Mouse (Mus musculus): Measurements from ENCODE around the gene Fer. TPM values are rescaled to one million over a fixed set of nuclear protein-coding genes. Genes with fewer than 3 reads are reported as not detected.

Fer gene
- polyA plus RNA-seq, 1 experiment from 2014 or later = 34.0 TPM

GRCm38 (mm10) chr17:64050911-64051310 lies 188.0 kb downstream of the Fer start:
- peaks cover 5% of the 10 kb centered on the region; the same call in 1 of the 2 replicates for H3K4me1 ChIP-seq (replicated peaks)
- no peak overlapping the region for H3K9ac ChIP-seq
- no peak overlapping the region for H3K4me3 ChIP-seq
- no peak for ATAC-seq (ENCODE audit: low read depth)
- no peaks in the 10 kb centered on the region for H3K27me3 ChIP-seq
- H3K36me3 ChIP-seq = no peaks in the 10 kb centered on the region
- no peak overlapping the region for H3K27ac ChIP-seq (replicated peaks)
- H3K4me2 ChIP-seq = no peak overlapping the region
- H3K9me3 ChIP-seq = no peaks in the 10 kb centered on the region
- WGBS = 89% methylated on average over 5 of the region's 5 CpGs

GRCm38 (mm10) chr17:64053636-64054035 lies 190.8 kb downstream of the Fer start:
- H3K27me3 ChIP-seq = no peaks in the 10 kb centered on the region
- H3K4me1 ChIP-seq (replicated peaks) = no peaks in the 10 kb centered on the region
- WGBS = 81% methylated on average over 11 of the region's 11 CpGs
- H3K9ac ChIP-seq = no peak overlapping the region
- no peaks in the 10 kb centered on the region for H3K36me3 ChIP-seq
- ATAC-seq (ENCODE audit: low read depth) = no peak
- no peak overlapping the region for H3K27ac ChIP-seq (replicated peaks)
- no peak overlapping the region for H3K4me2 ChIP-seq
- no peak overlapping the region for H3K4me3 ChIP-seq
- H3K9me3 ChIP-seq = no peaks in the 10 kb centered on the region

- Histone ChIP-seq H3K27ac (replicated peaks) (no peak overlapping the region), H3K9me3 (no peaks in the 10 kb centered on the region), H3K4me1 (replicated peaks) (no peaks in the 10 kb centered on the region; the same call in 1 of the 2 replicates), H3K36me3 (no peaks in the 10 kb centered on the region), H3K4me2 (no peak overlapping the region), H3K27me3 (no peaks in the 10 kb centered on the region), H3K4me3 (no peak overlapping the region), H3K9ac (no peak overlapping the region)
- no peak for ATAC-seq (ENCODE audit: low read depth)
Measured at GRCm38 (mm10) chr17:64060529-64060928, 197.7 kb downstream of the Fer start.

GRCm38 (mm10) chr17:64065243-64065642 lies 202.4 kb downstream of the Fer start:
- WGBS = 90% methylated on average over 3 of the region's 3 CpGs
- H3K9me3 ChIP-seq = no peaks in the 10 kb centered on the region
- H3K27ac ChIP-seq (replicated peaks) = no peak overlapping the region
- ATAC-seq (ENCODE audit: low read depth) = no peak
- no peak overlapping the region for H3K4me2 ChIP-seq
- H3K27me3 ChIP-seq = no peaks in the 10 kb centered on the region
- no peaks in the 10 kb centered on the region for H3K36me3 ChIP-seq
- no peak overlapping the region for H3K9ac ChIP-seq
- no peak overlapping the region for H3K4me3 ChIP-seq
- no peaks in the 10 kb centered on the region; the same call in 1 of the 2 replicates for H3K4me1 ChIP-seq (replicated peaks)

GRCm38 (mm10) chr17:64077392-64077791 lies 214.5 kb downstream of the Fer start:
- H3K4me2 ChIP-seq = no peak overlapping the region
- H3K4me1 ChIP-seq (replicated peaks) = no peaks in the 10 kb centered on the region
- no peaks in the 10 kb centered on the region for H3K27me3 ChIP-seq
- peaks cover 10% of the 10 kb centered on the region; the same call in 1 of the 2 replicates for H3K36me3 ChIP-seq
- H3K9ac ChIP-seq = no peak overlapping the region
- 78% methylated on average over 7 of the region's 7 CpGs for WGBS
- no peak; the same call in 1 of the 2 replicates for ATAC-seq (ENCODE audit: low read depth)
- no peaks in the 10 kb centered on the region for H3K9me3 ChIP-seq
- H3K4me3 ChIP-seq = no peak overlapping the region
- no peak overlapping the region for H3K27ac ChIP-seq (replicated peaks)

- H3K4me3 ChIP-seq = no peak overlapping the region
- no peak for ATAC-seq (ENCODE audit: low read depth)
- no peaks in the 10 kb centered on the region for H3K9me3 ChIP-seq
- WGBS = 91% methylated on average over 5 of the region's 5 CpGs
- H3K36me3 ChIP-seq = no peaks in the 10 kb centered on the region
- no peak overlapping the region for H3K4me2 ChIP-seq
- H3K27ac ChIP-seq (replicated peaks) = no peak overlapping the region
- H3K4me1 ChIP-seq (replicated peaks) = no peaks in the 10 kb centered on the region
- H3K9ac ChIP-seq = no peak overlapping the region
- no peaks in the 10 kb centered on the region for H3K27me3 ChIP-seq
Measured at GRCm38 (mm10) chr17:64084751-64085150, 221.9 kb downstream of the Fer start.

- Histone ChIP-seq H3K27me3 (no peaks in the 10 kb centered on the region), H3K27ac (replicated peaks) (no peak overlapping the region), H3K9ac (no peak overlapping the region), H3K4me3 (no peak overlapping the region), H3K36me3 (no peaks in the 10 kb centered on the region), H3K4me1 (replicated peaks) (no peaks in the 10 kb centered on the region), H3K4me2 (no peak overlapping the region), H3K9me3 (no peaks in the 10 kb centered on the region)
- ATAC-seq (ENCODE audit: low read depth) = no peak
- 93% methylated on average over 2 of the region's 2 CpGs for WGBS
Measured at GRCm38 (mm10) chr17:64085493-64085892, 222.6 kb downstream of the Fer start.

- ATAC-seq (ENCODE audit: low read depth) = no peak
- H3K4me1 ChIP-seq (replicated peaks) = no peaks in the 10 kb centered on the region
- H3K9ac ChIP-seq = no peak overlapping the region
- no peaks in the 10 kb centered on the region for H3K9me3 ChIP-seq
- no peak overlapping the region for H3K27ac ChIP-seq (replicated peaks)
- no peak overlapping the region for H3K4me2 ChIP-seq
- whole genome bisulfite sequencing = 91% methylated on average over 11 of the region's 11 CpGs
- H3K27me3 ChIP-seq = no peaks in the 10 kb centered on the region
- H3K4me3 ChIP-seq = no peak overlapping the region
- no peaks in the 10 kb centered on the region for H3K36me3 ChIP-seq
Measured at GRCm38 (mm10) chr17:64086875-64087608, 224.2 kb downstream of the Fer start.

GRCm38 (mm10) chr17:64087871-64088270 lies 225.0 kb downstream of the Fer start:
- Histone ChIP-seq H3K4me3 (no peak overlapping the region), H3K36me3 (no peaks in the 10 kb centered on the region), H3K9ac (no peak overlapping the region), H3K27me3 (no peaks in the 10 kb centered on the region), H3K4me2 (no peak overlapping the region), H3K27ac (replicated peaks) (no peak overlapping the region), H3K9me3 (no peaks in the 10 kb centered on the region), H3K4me1 (replicated peaks) (no peaks in the 10 kb centered on the region)
- ATAC-seq (ENCODE audit: low read depth) = no peak
- 99% methylated on average over 3 of the region's 3 CpGs for WGBS

- ATAC-seq (ENCODE audit: low read depth) = no peak
- Histone ChIP-seq H3K4me1 (replicated peaks) (no peaks in the 10 kb centered on the region), H3K36me3 (no peaks in the 10 kb centered on the region), H3K27me3 (no peaks in the 10 kb centered on the region), H3K9ac (no peak overlapping the region), H3K27ac (replicated peaks) (no peak overlapping the region), H3K4me3 (no peak overlapping the region), H3K4me2 (no peak overlapping the region), H3K9me3 (no peaks in the 10 kb centered on the region)
- 93% methylated on average over 2 of the region's 2 CpGs for WGBS
Measured at GRCm38 (mm10) chr17:64093716-64094115, 230.9 kb downstream of the Fer start.

GRCm38 (mm10) chr17:64096811-64097210 lies 233.9 kb downstream of the Fer start:
- Histone ChIP-seq H3K4me3 (no peak overlapping the region), H3K9ac (no peak overlapping the region), H3K9me3 (no peaks in the 10 kb centered on the region), H3K4me1 (replicated peaks) (no peaks in the 10 kb centered on the region), H3K27me3 (no peaks in the 10 kb centered on the region), H3K4me2 (no peak overlapping the region), H3K36me3 (no peaks in the 10 kb centered on the region), H3K27ac (replicated peaks) (no peak overlapping the region; the same call in 1 of the 2 replicates)
- ATAC-seq (ENCODE audit: low read depth) = no peak
- WGBS = 93% methylated on average over 3 of the region's 3 CpGs

GRCm38 (mm10) chr17:64097788-64098359 lies 235.0 kb downstream of the Fer start:
- no peaks in the 10 kb centered on the region for H3K4me1 ChIP-seq (replicated peaks)
- H3K4me2 ChIP-seq = no peak overlapping the region
- WGBS = 69% methylated on average over 5 of the region's 5 CpGs
- no peaks in the 10 kb centered on the region for H3K36me3 ChIP-seq
- H3K9me3 ChIP-seq = no peaks in the 10 kb centered on the region
- peak overlapping the region; percentile 23 for H3K27ac ChIP-seq (replicated peaks)
- H3K4me3 ChIP-seq = no peak overlapping the region
- peak; percentile 53; the same call in 1 of the 2 replicates for ATAC-seq (ENCODE audit: low read depth)
- no peaks in the 10 kb centered on the region for H3K27me3 ChIP-seq
- no peak overlapping the region for H3K9ac ChIP-seq

Measured in neural tube, embryonic 13.5 days (tissue).